ENCODE assay signal across 10 mouse cellular contexts in the genomic region with DNA sequence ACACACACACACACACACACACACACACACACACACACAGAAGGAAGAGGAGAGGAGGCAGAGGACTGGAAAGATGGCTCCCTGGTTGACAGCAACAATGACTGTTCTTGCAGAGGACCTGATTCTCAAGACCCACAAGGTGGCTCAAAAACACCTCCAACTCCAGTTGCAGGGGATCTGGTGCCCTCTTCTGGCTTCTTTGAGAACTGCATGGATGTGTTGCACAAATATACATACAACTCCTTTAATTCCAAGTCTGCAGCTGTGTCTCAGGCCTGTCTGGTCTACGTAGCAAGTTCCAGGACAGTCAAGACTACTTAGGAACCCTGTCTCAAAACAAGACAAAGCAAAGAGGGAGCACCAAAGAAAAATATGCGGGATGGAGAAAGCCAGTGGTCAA. TPM values are rescaled to one million over a fixed set of nuclear protein-coding genes. Genes with fewer than 3 reads are reported as not detected.
DNase-seq lines count a peak whose midpoint lies in the region; ATAC-seq and TF ChIP-seq lines count a peak whose summit lies in the region.
"Had no signal": no experiment of that assay in that cellular context is flagged by ENCODE, and none has a peak within 500 bp of the region (broad histone marks: within the 10 kb centered on the region; RNA-seq: fewer than 3 reads in every experiment).

No protein-coding gene starts in this region.

- no peak overlapping the region for H3K27ac ChIP-seq in heart, embryonic 12.5 days (ENCODE audit: poor library complexity, severe bottlenecking)
- no peak overlapping the region for H3K27ac ChIP-seq in bone marrow, adult 2 months (ENCODE audit: control insufficient read depth, insufficient read depth, low read depth, low read length, poor library complexity)
- H3K27ac ChIP-seq in embryonic fibroblast, embryonic 13.5 days (ENCODE audit: insufficient read depth, low read length): no peak overlapping the region
- H3K27ac ChIP-seq in neural tube, embryonic 14.5 days (ENCODE audit: low read depth, low read length): no peak overlapping the region
- H3K27ac ChIP-seq: embryonic facial prominence, embryonic 12.5 days; limb, embryonic 13.5 days had no signal

- peaks cover 53% of the 10 kb centered on the region for H3K36me3 ChIP-seq in heart, embryonic 12.5 days
- H3K36me3 ChIP-seq in neural tube, embryonic 14.5 days (ENCODE audit: control insufficient read depth, insufficient read depth, low read length): peaks cover 6% of the 10 kb centered on the region; the same call in 1 of the 2 replicates

- no peak overlapping the region for H3K9ac ChIP-seq in heart, embryonic 12.5 days
- no peak overlapping the region for H3K9ac ChIP-seq in neural tube, embryonic 14.5 days (replicated peaks; ENCODE audit: low read depth, low read length)
- H3K9ac ChIP-seq: embryonic facial prominence, embryonic 12.5 days; limb, embryonic 13.5 days had no signal

- peaks cover 7% of the 10 kb centered on the region; the same call in 1 of the 2 replicates for H3K4me1 ChIP-seq in heart, embryonic 12.5 days (replicated peaks)
- no peaks in the 10 kb centered on the region; the same call in 1 of the 2 replicates for H3K4me1 ChIP-seq in bone marrow, adult 2 months (ENCODE audit: control insufficient read depth, insufficient read depth, low read length)
- H3K4me1 ChIP-seq in embryonic fibroblast, embryonic 13.5 days (ENCODE audit: control insufficient read depth, insufficient read depth, low read length): 0 out of 2 replicates have a peak, but pooled peaks cover under 1% of the 10 kb centered on the region
- no peaks in the 10 kb centered on the region for H3K4me1 ChIP-seq in neural tube, embryonic 14.5 days (ENCODE audit: control insufficient read depth, insufficient read depth, low read length)
- H3K4me1 ChIP-seq: embryonic facial prominence, embryonic 12.5 days; limb, embryonic 13.5 days had no signal

- TF ChIP-seq POLR2A in bone marrow, adult 2 months (IDR thresholded peaks at IDR 0.05; ENCODE audit: borderline replicate concordance, control insufficient read depth, low read depth, low read length): no peak
- no peak for TF ChIP-seq POLR2A in embryonic fibroblast, embryonic 13.5 days (IDR thresholded peaks at IDR 0.05; ENCODE audit: low read depth, low read length)

- ATAC-seq in heart, embryonic 12.5 days (ENCODE audit: insufficient number of reproducible peaks, low FRiP score): no peak
- peak; percentile 28; the same call in 1 of the 2 replicates for ATAC-seq in neural tube, embryonic 14.5 days (ENCODE audit: low read depth)

- no peak overlapping the region for H3K4me2 ChIP-seq in heart, embryonic 12.5 days
- H3K4me2 ChIP-seq in neural tube, embryonic 14.5 days (ENCODE audit: low read depth, low read length): no peak overlapping the region
- H3K4me2 ChIP-seq: embryonic facial prominence, embryonic 12.5 days; limb, embryonic 13.5 days had no signal

- peak; percentile 48 to 76 for DNase-seq in heart, postnatal 14 days
- DNase-seq in CD4-positive helper T cell, adult 2 months (ENCODE audit: low read depth, low spot score): peak; percentile 74
- DNase-seq in left cerebral cortex, postnatal 4 days: peak; percentile 82
- peak; percentile 87 for DNase-seq in thymus, postnatal 4 days

- intact Hi-C loops in heart, postnatal 14 days (cut with DNase I): loop anchor here (2.0 kb wide), 1 partner anchor 28 kb away; no protein-coding TSS in a partner anchor
- intact Hi-C loops in left cerebral cortex, postnatal 4 days (cut with DNase I): no loop called here

- peak; percentile 67 for TF ChIP-seq CTCF in bone marrow, adult 2 months (IDR thresholded peaks at IDR 0.05; ENCODE audit: control insufficient read depth, insufficient read depth, low read length)
- TF ChIP-seq CTCF in embryonic fibroblast, embryonic 13.5 days (IDR thresholded peaks at IDR 0.05; ENCODE audit: borderline replicate concordance, insufficient read depth, low read length): 0 out of 2 replicates have a peak, but pooled peaks have one; percentile 28

- peaks cover 14% of the 10 kb centered on the region for H3K27me3 ChIP-seq in heart, embryonic 12.5 days (replicated peaks)
- H3K27me3 ChIP-seq in neural tube, embryonic 14.5 days (ENCODE audit: control insufficient read depth, insufficient read depth, low read length): 0 out of 2 replicates have a peak, but pooled peaks cover 5% of the 10 kb centered on the region

- no peak overlapping the region for H3K4me3 ChIP-seq in heart, embryonic 12.5 days
- no peak overlapping the region for H3K4me3 ChIP-seq in bone marrow, adult 2 months (replicated peaks; ENCODE audit: control insufficient read depth, low read depth, low read length)
- no peak overlapping the region for H3K4me3 ChIP-seq in embryonic fibroblast, embryonic 13.5 days (ENCODE audit: insufficient read depth, low read length)
- no peak overlapping the region for H3K4me3 ChIP-seq in neural tube, embryonic 14.5 days (ENCODE audit: low read depth, low read length)
- H3K4me3 ChIP-seq: embryonic facial prominence, embryonic 12.5 days; limb, embryonic 13.5 days had no signal

- 40% methylated on average over 2 of the region's 2 CpGs for WGBS in heart, embryonic 12.5 days
- WGBS in bone marrow, adult 2 months: 58% methylated on average over 2 of the region's 2 CpGs
- WGBS in neural tube, embryonic 14.5 days: 46% methylated on average over 2 of the region's 2 CpGs

- no peaks in the 10 kb centered on the region for H3K9me3 ChIP-seq in heart, embryonic 12.5 days (replicated peaks)
- no peaks in the 10 kb centered on the region for H3K9me3 ChIP-seq in neural tube, embryonic 14.5 days (ENCODE audit: control insufficient read depth, low read length)
- H3K9me3 ChIP-seq: embryonic facial prominence, embryonic 12.5 days; limb, embryonic 13.5 days had no signal

RNA-seq across cellular contexts. Expression of a gene that starts 10.0 kb away (rescaled TPM):
- total RNA-seq in heart, postnatal 14 days (2021): not detected
- polyA plus RNA-seq in heart, embryonic 12.5 days (2016; fragmentation: Nextera tagmentation; extraction: Ambion mirVana): 0.20 and 0.31 TPM in 2 replicates
- not detected in 2 replicates for polyA plus RNA-seq in bone marrow, adult 2 months (2011; ENCODE audit: insufficient read depth, insufficient read length, low replicate concordance, missing spikeins)
- not detected in 2 replicates for polyA plus RNA-seq in embryonic fibroblast, embryonic 13.5 days (2011; ENCODE audit: insufficient read length, low read depth, missing spikeins)
- total RNA-seq in left cerebral cortex, postnatal 4 days (2021): 1 to 10 TPM; 6.7 to 8.3 TPM
- polyA plus RNA-seq in neural tube, embryonic 14.5 days (2014; fragmentation: Nextera tagmentation; extraction: Ambion mirVana): 1.3 and 3.5 TPM in 2 replicates

RNA-seq across cellular contexts. Expression of a gene that starts 12.5 kb away (rescaled TPM):
- total RNA-seq in heart, postnatal 14 days (2021): 1 to 10 TPM; 1.1 to 2.7 TPM
- polyA plus RNA-seq in heart, embryonic 12.5 days (2016; fragmentation: Nextera tagmentation; extraction: Ambion mirVana): not detected in 2 replicates
- polyA plus RNA-seq in bone marrow, adult 2 months (2011; ENCODE audit: insufficient read depth, insufficient read length, low replicate concordance, missing spikeins): not detected in 2 replicates
- not detected in 2 replicates for polyA plus RNA-seq in embryonic fibroblast, embryonic 13.5 days (2011; ENCODE audit: insufficient read length, low read depth, missing spikeins)
- not detected for total RNA-seq in left cerebral cortex, postnatal 4 days (2021)
- polyA plus RNA-seq in neural tube, embryonic 14.5 days (2014; fragmentation: Nextera tagmentation; extraction: Ambion mirVana): not detected in 2 replicates
- polyA plus RNA-seq: embryonic facial prominence, embryonic 12.5 days; limb, embryonic 13.5 days had no signal

RNA-seq across cellular contexts. Expression of a gene that starts 12.6 kb away (rescaled TPM):
- 100 to 1,000 TPM; 627 to 727 TPM for total RNA-seq in heart, postnatal 14 days (2021)
- polyA plus RNA-seq in heart, embryonic 12.5 days (2016; fragmentation: Nextera tagmentation; extraction: Ambion mirVana): 638 and 672 TPM in 2 replicates
- 1,113 and 1,804 TPM in 2 replicates for polyA plus RNA-seq in bone marrow, adult 2 months (2011; ENCODE audit: insufficient read depth, insufficient read length, low replicate concordance, missing spikeins)
- polyA plus RNA-seq in embryonic fibroblast, embryonic 13.5 days (2011; ENCODE audit: insufficient read length, low read depth, missing spikeins): 244 and 312 TPM in 2 replicates
- 100 to 1,000 TPM; 665 to 681 TPM for total RNA-seq in left cerebral cortex, postnatal 4 days (2021)
- 1,214 and 1,252 TPM in 2 replicates for polyA plus RNA-seq in neural tube, embryonic 14.5 days (2014; fragmentation: Nextera tagmentation; extraction: Ambion mirVana)

RNA-seq across cellular contexts. Expression of a gene that starts 12.8 kb away (rescaled TPM):
- 10 to 100 TPM; 39.7 to 50.7 TPM for total RNA-seq in heart, postnatal 14 days (2021)
- 77.1 and 79.0 TPM in 2 replicates for polyA plus RNA-seq in heart, embryonic 12.5 days (2016; fragmentation: Nextera tagmentation; extraction: Ambion mirVana)
- 40.8 and 54.9 TPM in 2 replicates for polyA plus RNA-seq in bone marrow, adult 2 months (2011; ENCODE audit: insufficient read depth, insufficient read length, low replicate concordance, missing spikeins)
- 27.9 and 30.7 TPM in 2 replicates for polyA plus RNA-seq in embryonic fibroblast, embryonic 13.5 days (2011; ENCODE audit: insufficient read length, low read depth, missing spikeins)
- 10 to 100 TPM; 41.1 to 42.1 TPM for total RNA-seq in left cerebral cortex, postnatal 4 days (2021)
- 45.7 and 48.0 TPM in 2 replicates for polyA plus RNA-seq in neural tube, embryonic 14.5 days (2014; fragmentation: Nextera tagmentation; extraction: Ambion mirVana)

RNA-seq across cellular contexts. Expression of a gene that starts 19.6 kb away (rescaled TPM):
- not detected for total RNA-seq in heart, postnatal 14 days (2021)
- polyA plus RNA-seq in heart, embryonic 12.5 days (2016; fragmentation: Nextera tagmentation; extraction: Ambion mirVana): 0.13 and 0.24 TPM in 2 replicates
- polyA plus RNA-seq in bone marrow, adult 2 months (2011; ENCODE audit: insufficient read depth, insufficient read length, low replicate concordance, missing spikeins): not detected in 2 replicates
- not detected in 2 replicates for polyA plus RNA-seq in embryonic fibroblast, embryonic 13.5 days (2011; ENCODE audit: insufficient read length, low read depth, missing spikeins)
- 100 to 1,000 TPM; 195 to 210 TPM for total RNA-seq in left cerebral cortex, postnatal 4 days (2021)
- 75.6 and 79.8 TPM in 2 replicates for polyA plus RNA-seq in neural tube, embryonic 14.5 days (2014; fragmentation: Nextera tagmentation; extraction: Ambion mirVana)
